Mouse (Mus musculus) hindbrain, embryonic 16.5 days (tissue): ENCODE data around the gene Asb15. TPM values are rescaled to one million over a fixed set of nuclear protein-coding genes. Genes with fewer than 3 reads are reported as not detected.

Source experiments
- polyA plus RNA-seq: library from polyadenylated mRNA; unstranded; fragments of >200 nt; fragmentation: Nextera tagmentation; extraction: Ambion mirVana; gene quantifications from 2 replicates; pipeline ENCODE4 v1.2.1, GENCODE M21; 2015

The Asb15 gene
- polyA plus RNA-seq, 1 experiment from 2014 or later: 0.05 TPM

Other genes starting within 250 kb of the Asb15 start
- 2.3 and 2.8 TPM in 2 replicates for gene Iqub, start 13.1 kb upstream of the Asb15 start, polyA plus RNA-seq
- gene Ndufa5, start 131 bp upstream of the Asb15 start, polyA plus RNA-seq: 390 and 432 TPM in 2 replicates
- gene Lmod2, start 69.6 kb downstream of the Asb15 start, polyA plus RNA-seq: 0.30 TPM in 1 of 2 replicates, not detected in the other
- 52.2 and 61.3 TPM in 2 replicates for gene Wasl, start 136.9 kb downstream of the Asb15 start, polyA plus RNA-seq
- not detected in 2 replicates for gene Hyal6, start 205.1 kb downstream of the Asb15 start, polyA plus RNA-seq
- not detected in 2 replicates for gene Hyal4, start 220.2 kb downstream of the Asb15 start, polyA plus RNA-seq